Mouse (Mus musculus) layer of hippocampus, adult 11-12 months (tissue): ENCODE results near the gene Atp2a1.

Source experiments
- DNase-seq: peaks from one replicate; pipeline ENCODE4 v3.0.0; 2022; ENCODE audit warnings: low spot score

Atp2a1 gene

GRCm38 (mm10) chr7:126472713-126473112 lies 9.8 kb upstream of the Atp2a1 start:
- DNase-seq: no peak

GRCm38 (mm10) chr7:126472306-126472705 lies 9.4 kb upstream of the Atp2a1 start:
- DNase-seq: no peak

- no peak for DNase-seq
Observed at GRCm38 (mm10) chr7:126471853-126472252, 8.9 kb upstream of the Atp2a1 start.

DNA sequence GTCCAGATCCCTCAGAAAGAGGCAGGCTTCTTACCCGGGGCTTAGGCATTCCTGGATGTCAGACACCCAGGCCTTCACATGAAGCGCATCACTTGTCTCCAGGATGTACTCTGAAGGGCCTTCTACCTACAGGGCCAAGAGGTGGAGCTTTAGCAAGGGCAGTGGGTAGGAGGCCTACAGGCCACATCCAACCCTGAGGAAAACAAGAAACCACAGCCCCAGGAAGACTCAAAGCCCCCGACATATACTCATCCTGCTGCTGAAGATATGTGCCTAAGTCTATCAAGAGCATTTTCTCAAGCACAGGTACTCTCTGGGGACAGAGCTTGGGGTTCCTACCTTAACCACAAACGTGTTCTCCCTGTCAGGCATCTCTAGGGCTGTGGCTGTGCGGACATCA lies 8.5 kb upstream of the Atp2a1 start:
- DNase-seq: no peak

- no peak for DNase-seq
Observed at GRCm38 (mm10) chr7:126470077-126470476, 7.2 kb upstream of the Atp2a1 start.

- DNase-seq: no peak
Observed at GRCm38 (mm10) chr7:126467834-126468627, 5.1 kb upstream of the Atp2a1 start.

GRCm38 (mm10) chr7:126467271-126467670 lies 4.4 kb upstream of the Atp2a1 start:
- peak; percentile 39 for DNase-seq

- DNase-seq: no peak
Observed at GRCm38 (mm10) chr7:126466707-126467106, 3.8 kb upstream of the Atp2a1 start.

GRCm38 (mm10) chr7:126466116-126466515 lies 3.2 kb upstream of the Atp2a1 start:
- no peak for DNase-seq

DNA sequence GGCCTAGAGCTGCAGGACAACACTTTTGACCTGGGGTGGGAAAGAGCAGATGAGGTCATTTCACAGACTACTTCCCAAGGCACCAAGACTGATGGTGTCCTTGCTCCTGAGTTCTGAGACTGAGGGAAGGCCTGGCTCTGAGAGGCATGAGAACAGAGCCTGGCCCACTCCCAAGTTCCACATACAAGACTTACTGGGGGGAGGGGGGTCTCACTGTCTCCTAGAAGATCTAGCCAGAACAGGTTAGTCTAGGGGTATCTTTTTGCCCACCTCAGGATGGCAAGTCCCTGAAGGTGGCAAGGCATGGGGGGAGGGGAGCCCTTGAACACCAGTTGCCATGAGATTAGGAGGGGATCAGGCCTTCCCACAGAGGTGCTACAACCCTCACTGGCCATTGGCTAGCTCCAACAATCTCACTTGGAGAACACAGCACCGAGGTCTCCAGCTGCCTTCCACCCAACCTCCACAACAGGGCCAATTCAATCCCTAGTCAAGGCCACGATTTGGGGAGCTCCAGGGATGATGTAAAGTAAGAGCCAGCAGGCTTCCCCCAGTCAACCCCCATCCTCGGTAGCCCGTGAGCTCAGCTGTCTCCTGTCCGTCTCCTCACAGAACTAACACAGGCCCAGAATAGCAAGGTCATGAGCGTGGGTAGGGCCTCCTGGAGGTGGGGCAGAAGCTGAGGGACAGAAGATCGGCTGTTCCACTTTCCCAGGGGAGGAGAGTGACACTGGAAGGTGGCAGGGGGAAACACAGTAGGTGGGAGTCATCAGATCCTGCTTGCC lies 2.5 kb upstream of the Atp2a1 start:
- DNase-seq: no peak

- no peak for DNase-seq
Observed at GRCm38 (mm10) chr7:126464836-126465235, 1.9 kb upstream of the Atp2a1 start.

DNA sequence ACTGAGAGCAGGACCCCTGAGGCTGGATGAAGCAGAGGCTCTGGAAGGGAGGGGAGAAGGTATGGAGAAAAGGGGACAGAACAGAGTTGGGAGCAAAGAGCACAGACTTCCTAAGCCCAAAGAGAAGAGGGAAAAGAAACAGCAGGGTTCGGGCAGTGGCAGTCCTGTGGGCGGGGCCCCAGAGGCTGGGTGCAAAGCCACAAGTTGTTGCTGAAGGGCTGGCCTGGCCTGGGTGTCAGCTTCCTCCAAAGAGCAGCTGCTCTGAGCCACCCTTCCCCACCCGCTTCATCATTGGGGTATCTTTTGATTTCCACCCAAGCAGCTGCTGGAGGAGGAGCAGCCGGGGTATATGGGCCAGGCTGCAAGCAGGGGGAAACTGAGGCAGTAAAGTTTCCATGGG lies 1.2 kb upstream of the Atp2a1 start:
- no peak for DNase-seq

DNA sequence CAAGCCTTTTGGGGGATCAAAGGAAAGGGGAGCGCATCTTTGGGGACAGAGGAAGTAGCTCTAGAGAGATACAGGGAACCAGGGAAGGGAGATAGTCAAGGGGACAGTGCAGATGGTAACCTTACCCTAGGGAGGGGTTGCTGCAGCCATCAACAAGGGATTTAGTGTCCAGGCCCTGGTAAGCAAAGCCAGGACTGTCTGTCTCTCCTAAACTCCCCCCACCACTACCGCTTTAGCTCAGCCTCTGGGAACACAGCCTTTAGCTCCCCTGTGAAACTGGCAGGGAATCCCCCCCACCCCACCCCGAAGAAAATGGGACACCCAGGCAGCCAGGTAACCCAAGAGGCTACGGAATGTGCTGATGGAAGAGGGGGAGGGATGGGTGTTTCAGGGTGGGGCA lies 639 bp upstream of the Atp2a1 start:
- no peak for DNase-seq

DNA sequence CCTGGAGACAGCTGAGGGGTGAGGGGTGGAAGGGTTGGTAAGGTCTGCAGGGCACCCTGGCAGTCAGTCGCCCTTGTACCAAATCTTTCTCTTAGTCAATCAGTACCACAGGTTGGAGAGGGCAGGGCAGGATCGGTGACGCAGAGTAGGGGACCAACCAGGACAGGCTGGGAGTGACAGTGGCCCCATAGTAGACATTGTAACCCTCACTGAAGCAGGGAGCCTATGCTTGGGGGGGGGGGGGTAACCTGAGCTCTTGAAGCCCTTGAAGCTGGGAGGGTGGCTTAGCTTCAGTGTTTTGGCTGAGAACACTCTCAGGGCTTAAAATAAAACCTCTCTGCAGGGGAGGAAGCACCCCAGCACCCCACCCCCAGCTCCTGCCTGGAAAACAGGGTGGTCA lies 1.3 kb downstream of the Atp2a1 start:
- DNase-seq: no peak

- DNase-seq: no peak
Observed at GRCm38 (mm10) chr7:126460623-126461399, 2.1 kb downstream of the Atp2a1 start.

GRCm38 (mm10) chr7:126458844-126459618 lies 3.9 kb downstream of the Atp2a1 start:
- DNase-seq: no peak

GRCm38 (mm10) chr7:126458225-126458624 lies 4.7 kb downstream of the Atp2a1 start:
- no peak for DNase-seq

GRCm38 (mm10) chr7:126456382-126457266 lies 6.3 kb downstream of the Atp2a1 start:
- DNase-seq: no peak

DNA sequence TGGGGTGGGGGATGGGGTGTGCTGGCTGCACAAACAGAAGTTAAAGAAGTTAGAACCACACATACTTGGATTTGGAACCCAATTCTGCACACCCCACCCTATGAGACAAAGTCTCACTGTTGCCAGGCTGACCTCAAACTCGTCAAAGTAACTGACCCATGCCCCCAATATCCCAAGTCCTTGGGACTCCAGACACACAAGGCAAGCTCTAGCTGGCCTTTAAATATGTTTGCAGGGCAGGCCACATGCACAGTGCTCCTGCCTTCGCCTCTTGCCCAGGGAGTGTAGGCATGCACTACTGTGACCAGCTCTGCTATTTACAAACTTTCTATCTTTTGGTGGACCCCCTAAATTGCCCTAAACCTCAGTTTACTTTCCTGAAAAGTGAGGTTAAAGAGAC lies 7.7 kb downstream of the Atp2a1 start:
- no peak for DNase-seq

DNA sequence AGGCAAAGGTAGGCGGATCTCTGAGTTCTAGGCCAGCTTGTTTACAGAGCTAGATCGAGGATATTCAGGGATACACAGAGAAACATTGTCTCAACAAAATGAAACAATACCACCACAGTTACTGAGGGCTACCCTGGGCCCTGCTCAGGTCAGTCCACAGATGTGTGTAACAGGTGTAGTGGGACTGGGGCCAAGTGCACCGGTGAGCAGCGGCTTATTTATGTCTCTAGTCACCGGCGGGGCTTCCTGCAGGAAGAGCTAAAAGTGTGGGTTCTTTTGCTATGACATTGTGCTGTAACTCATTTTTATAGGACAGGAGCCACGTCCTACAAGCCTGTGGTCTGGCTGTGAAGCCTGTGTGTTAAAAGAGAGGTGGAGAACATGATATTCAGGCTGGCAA lies 9.0 kb downstream of the Atp2a1 start:
- DNase-seq: no peak

- DNase-seq: no peak
Observed at GRCm38 (mm10) chr7:126452244-126452643, 10.7 kb downstream of the Atp2a1 start.
